8 mouse cellular contexts compared by ENCODE assay signal in the genomic region with DNA sequence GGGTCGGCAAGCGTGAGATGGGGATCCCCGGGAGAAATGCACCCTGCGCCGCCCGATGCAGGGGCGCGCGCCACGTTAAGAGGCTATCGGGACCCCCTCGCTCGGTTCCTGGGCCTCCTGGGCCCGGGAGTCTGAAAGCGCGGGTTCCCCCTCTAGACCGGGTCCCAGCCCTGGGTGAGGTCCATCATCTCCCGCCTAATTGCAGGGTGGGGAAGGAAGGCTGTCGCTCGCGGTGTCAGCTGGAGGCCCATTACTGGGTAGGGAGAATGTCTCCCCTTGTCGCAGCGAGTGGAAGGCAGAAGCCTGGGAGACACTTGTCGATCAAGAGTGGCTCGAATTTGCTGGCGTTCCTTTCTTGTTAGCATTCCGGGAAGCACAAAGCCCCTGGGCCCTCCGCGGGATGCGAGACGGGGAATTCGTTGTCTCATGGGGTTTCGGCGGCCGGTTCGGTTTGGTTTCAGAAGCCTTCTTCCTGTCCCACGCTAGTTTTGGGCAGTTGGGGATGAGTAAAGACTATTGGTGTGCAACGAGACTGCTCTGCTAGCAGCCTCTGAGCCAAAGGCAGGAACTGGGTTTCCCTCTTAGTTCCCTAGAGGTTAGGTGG. TPM values are rescaled to one million over a fixed set of nuclear protein-coding genes. Genes with fewer than 3 reads are reported as not detected.
DNase-seq lines count a peak whose midpoint lies in the region; ATAC-seq lines count a peak whose summit lies in the region.

No protein-coding gene starts in this region.

- H3K9ac ChIP-seq in kidney, embryonic 14.5 days (ENCODE audit: low read depth, low read length) = peak overlapping the region; percentile 74
- H3K9ac ChIP-seq in intestine, embryonic 16.5 days (ENCODE audit: low read depth, low read length) = peak overlapping the region; percentile 77

- H3K4me2 ChIP-seq in kidney, embryonic 14.5 days (replicated peaks; ENCODE audit: low read depth, low read length) = peak overlapping the region; percentile 98
- H3K4me2 ChIP-seq in intestine, embryonic 16.5 days (ENCODE audit: low read depth, low read length) = peak overlapping the region; percentile 98

- H3K27me3 ChIP-seq in kidney, embryonic 14.5 days (ENCODE audit: control insufficient read depth, insufficient read depth, low read length) = no peaks in the 10 kb centered on the region
- H3K27me3 ChIP-seq in intestine, embryonic 16.5 days (replicated peaks; ENCODE audit: control insufficient read depth, insufficient read depth, low read length) = no peaks in the 10 kb centered on the region

- ATAC-seq in kidney, embryonic 14.5 days (ENCODE audit: low FRiP score, low TSS enrichment) = peak; percentile 40
- ATAC-seq in erythroid progenitor cell, adult 5-6 weeks (replicated peaks; ENCODE audit: low FRiP score, poor library complexity, severe bottlenecking) = peak; percentile 33; the same call in 1 of the 2 replicates
- ATAC-seq in intestine, embryonic 16.5 days = peak; percentile 66

- peaks cover 2% of the 10 kb centered on the region; the same call in 1 of the 2 replicates for H3K36me3 ChIP-seq in kidney, embryonic 14.5 days (ENCODE audit: control insufficient read depth, insufficient read depth, low read length)
- no peaks in the 10 kb centered on the region for H3K36me3 ChIP-seq in intestine, embryonic 16.5 days (ENCODE audit: control insufficient read depth, insufficient read depth, low read length)

- H3K4me1 ChIP-seq in kidney, embryonic 14.5 days (ENCODE audit: control insufficient read depth, insufficient read depth, low read length) = peaks cover 16% of the 10 kb centered on the region
- peaks cover 21% of the 10 kb centered on the region for H3K4me1 ChIP-seq in intestine, embryonic 16.5 days (ENCODE audit: control insufficient read depth, insufficient read depth, low read length)

- no peak overlapping the region for H3K27ac ChIP-seq in kidney, embryonic 14.5 days (ENCODE audit: low read depth, low read length)
- peak overlapping the region; percentile 28 for H3K27ac ChIP-seq in intestine, embryonic 16.5 days (ENCODE audit: low read length)

- no peaks in the 10 kb centered on the region for H3K9me3 ChIP-seq in kidney, embryonic 14.5 days (ENCODE audit: control insufficient read depth, low read length)
- no peaks in the 10 kb centered on the region for H3K9me3 ChIP-seq in intestine, embryonic 16.5 days (ENCODE audit: control insufficient read depth, low read length)

- H3K4me3 ChIP-seq in kidney, embryonic 14.5 days (ENCODE audit: low read length) = peak overlapping the region; percentile 75
- peak overlapping the region; percentile 77 for H3K4me3 ChIP-seq in intestine, embryonic 16.5 days (ENCODE audit: low read length)

- WGBS in kidney, embryonic 14.5 days = under 1% methylated on average over 37 of the region's 38 CpGs
- WGBS in intestine, embryonic 16.5 days = under 1% methylated on average over 36 of the region's 38 CpGs

- no peak for DNase-seq in kidney, adult 9 months
- DNase-seq in MEL-GATA-1-ER (ENCODE audit: extremely low read depth, low read depth) = peak; percentile 35
- peak; percentile 34 for DNase-seq in naive thymus-derived CD4-positive, alpha-beta T cell, adult 2 months (ENCODE audit: low read depth)
- no peak for DNase-seq in urinary bladder, adult 18-20 months (ENCODE audit: low spot score in 2 of 2)
- no peak for DNase-seq in layer of hippocampus, adult 9-10 months (ENCODE audit: low spot score)

RNA-seq across cellular contexts. Expression of a gene that starts 0.5 kb away (rescaled TPM):
- polyA plus RNA-seq in kidney, embryonic 14.5 days (2014; fragmentation: Nextera tagmentation; extraction: Ambion mirVana) = 15.2 and 25.9 TPM in 2 replicates
- 79.3 and 110 TPM in 2 replicates for total RNA-seq in erythroid progenitor cell, adult 5-6 weeks (2015; ENCODE audit: low replicate concordance)
- 121 and 132 TPM in 2 replicates for total RNA-seq in erythroid progenitor cell, adult 5-6 weeks (2017; ENCODE audit: low replicate concordance)
- 18.0 and 19.0 TPM in 2 replicates for polyA plus RNA-seq in intestine, embryonic 16.5 days (2015; fragmentation: Nextera tagmentation; extraction: Ambion mirVana)

RNA-seq across cellular contexts. Expression of a gene that starts 32.7 kb away (rescaled TPM):
- polyA plus RNA-seq in kidney, embryonic 14.5 days (2014; fragmentation: Nextera tagmentation; extraction: Ambion mirVana) = 0.24 TPM in 1 of 2 replicates, not detected in the other
- total RNA-seq in erythroid progenitor cell, adult 5-6 weeks (2015; ENCODE audit: low replicate concordance) = not detected in 2 replicates
- not detected in 2 replicates for total RNA-seq in erythroid progenitor cell, adult 5-6 weeks (2017; ENCODE audit: low replicate concordance)
- polyA plus RNA-seq in intestine, embryonic 16.5 days (2015; fragmentation: Nextera tagmentation; extraction: Ambion mirVana) = not detected in 2 replicates

RNA-seq across cellular contexts. Expression of a gene that starts 37.8 kb away (rescaled TPM):
- 43.4 and 56.0 TPM in 2 replicates for polyA plus RNA-seq in kidney, embryonic 14.5 days (2014; fragmentation: Nextera tagmentation; extraction: Ambion mirVana)
- 9.2 and 9.7 TPM in 2 replicates for total RNA-seq in erythroid progenitor cell, adult 5-6 weeks (2015; ENCODE audit: low replicate concordance)
- 7.6 and 12.3 TPM in 2 replicates for total RNA-seq in erythroid progenitor cell, adult 5-6 weeks (2017; ENCODE audit: low replicate concordance)
- polyA plus RNA-seq in intestine, embryonic 16.5 days (2015; fragmentation: Nextera tagmentation; extraction: Ambion mirVana) = 44.0 and 48.1 TPM in 2 replicates

Comparison
In these comparisons a context has a peak if more than half of its experiments do, and no peak if none do; other contexts are left out.
1. DNase-seq: peak in MEL-GATA-1-ER (single experiment) and naive thymus-derived CD4-positive, alpha-beta T cell, adult 2 months (single experiment); none in kidney, adult 9 months (single experiment), urinary bladder, adult 18-20 months (0 of 2) and layer of hippocampus, adult 9-10 months (single experiment).
2. Peak in every context shown above with its lines, with median percentiles within 50 percentile points of each other: ATAC-seq.